Mouse (Mus musculus) intestine, embryonic 15.5 days (tissue): ENCODE measurements around the gene Fgfr1op. TPM values are rescaled to one million over a fixed set of nuclear protein-coding genes. Genes with fewer than 3 reads are reported as not detected.
"Not testable (repeated sequence)": the region's sequence is repeated elsewhere in the genome, so short reads cannot be mapped to it uniquely, and the experiment has no call there.

Experiments used
- ATAC-seq: fragments of 200-750 bp; cut with Nextera tagmentation; 2 replicates; pipeline ENCODE4 v1.8.0; 2017; ENCODE audit warnings: moderate TSS enrichment, moderate library complexity
- H3K27ac ChIP-seq: fragments of 300-500 bp; sonication (generic); 2 replicates; pipeline ENCODE4 v1.5.1; 2015; ENCODE audit warnings: mild to moderate bottlenecking, inconsistent platforms
- H3K27me3 ChIP-seq: fragments of 300-500 bp; sonication (generic); replicated peaks from 2 replicates; pipeline ENCODE4 v1.6.1; 2015; ENCODE audit warnings: inconsistent platforms
- H3K36me3 ChIP-seq: fragments of 300-500 bp; sonication (generic); 2 replicates; pipeline ENCODE4 v1.6.1; 2015; ENCODE audit warnings: inconsistent platforms
- H3K4me1 ChIP-seq: fragments of 300-500 bp; sonication (generic); replicated peaks from 2 replicates; pipeline ENCODE4 v1.6.1; 2015; ENCODE audit warnings: inconsistent platforms
- H3K4me2 ChIP-seq: fragments of 300-500 bp; sonication (generic); replicated peaks from 2 replicates; pipeline ENCODE4 v1.6.1; 2015; ENCODE audit warnings: mild to moderate bottlenecking, inconsistent platforms
- H3K4me3 ChIP-seq: fragments of 300-500 bp; sonication (generic); replicated peaks from 2 replicates; pipeline ENCODE4 v1.5.1; 2015; ENCODE audit warnings: inconsistent platforms
- H3K9ac ChIP-seq: fragments of 300-500 bp; sonication (generic); 2 replicates; pipeline ENCODE4 v1.6.1; 2015; ENCODE audit warnings: inconsistent platforms
- H3K9me3 ChIP-seq: fragments of 300-500 bp; sonication (generic); 2 replicates; pipeline ENCODE4 v1.6.1; 2016; ENCODE audit warnings: inconsistent platforms
- WGBS: fragments of 180-500 bp; shearing (Covaris S2); methylation state at CpG from one replicate; pipeline ENCODE4 v1.1.7; 2015; 5-methylcytosine and 5-hydroxymethylcytosine counted together
- polyA plus RNA-seq: library from polyadenylated mRNA; unstranded; fragments of >200 nt; fragmentation: Nextera tagmentation; extraction: Ambion mirVana; gene quantifications from 2 replicates; pipeline ENCODE4 v1.2.1, GENCODE M21; 2015

Fgfr1op gene
- 30.2 and 31.5 TPM in 2 replicates for polyA plus RNA-seq

DNA sequence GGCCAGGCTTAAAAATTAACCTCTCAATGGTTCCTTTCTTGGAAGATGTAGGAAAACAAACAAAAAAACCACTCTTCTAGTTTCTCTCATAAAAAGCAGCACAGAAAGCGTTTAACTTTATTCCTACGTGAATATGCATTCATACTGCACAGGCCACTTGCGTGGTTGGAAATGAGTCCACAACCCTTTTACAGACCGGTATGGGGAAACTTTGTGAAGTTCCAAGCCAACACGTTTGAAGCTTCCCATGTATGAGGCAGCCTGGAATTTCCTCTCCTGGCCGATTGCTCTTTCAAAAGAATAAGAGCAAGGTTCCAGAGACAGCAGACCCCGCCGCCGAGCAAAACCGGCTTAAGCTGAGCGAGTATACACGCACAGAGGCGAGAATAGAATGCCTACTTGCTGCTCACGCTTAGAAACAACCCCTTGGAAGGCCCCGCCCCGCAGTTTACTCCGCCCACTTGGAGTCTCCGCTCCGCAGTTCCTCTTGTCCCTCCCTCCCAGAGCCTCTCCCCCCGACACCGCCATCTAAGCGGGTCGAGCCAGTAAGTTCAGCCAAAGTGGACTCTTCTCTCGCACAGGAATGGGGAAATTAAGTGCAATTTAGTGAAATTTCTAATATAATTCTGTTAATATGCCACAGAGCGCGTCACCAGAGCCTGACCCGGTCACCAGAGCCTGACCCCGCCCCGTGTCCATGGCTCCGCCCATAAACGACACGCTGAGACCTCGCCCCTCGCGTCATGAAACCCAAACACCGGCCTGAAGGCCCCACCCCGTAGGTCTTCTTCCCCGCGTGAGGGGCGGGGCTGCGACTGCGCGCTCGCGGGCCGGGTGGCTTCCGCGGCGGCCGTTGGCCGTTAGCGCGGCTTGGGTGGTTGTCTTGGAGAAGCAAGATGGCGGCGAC, at the start of gene Fgfr1op:
TSS of gene Fgfr1op (plus strand) at position 801 of the 907 bp plus-strand sequence.
- 1% methylated on average over 17 of the region's 55 CpGs for WGBS
- not testable (repeated sequence) for H3K27ac ChIP-seq

DNA sequence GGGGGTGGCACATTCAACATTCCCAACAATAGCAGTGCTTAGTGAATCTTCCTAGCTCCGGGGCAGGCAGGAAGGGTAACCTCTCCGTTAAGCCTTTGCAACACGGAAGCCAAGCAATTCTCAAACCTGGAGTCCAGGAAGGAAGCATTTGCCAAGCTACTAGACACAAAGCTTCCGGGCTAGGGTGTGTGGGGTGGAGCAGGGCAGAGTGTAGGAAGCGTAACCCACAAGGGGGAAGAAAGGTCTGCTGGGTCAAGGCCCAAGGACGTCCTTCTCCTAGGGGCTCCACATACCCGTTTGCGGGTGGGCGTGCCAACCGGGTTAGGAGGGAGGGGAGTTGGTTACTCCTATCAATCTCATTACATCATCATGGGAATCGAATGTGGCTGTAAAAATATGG, 48.9 kb upstream of the Fgfr1op start:
- not testable (repeated sequence) for H3K9me3 ChIP-seq, H3K27ac ChIP-seq, H3K9ac ChIP-seq, ATAC-seq, H3K27me3 ChIP-seq, H3K36me3 ChIP-seq, H3K4me2 ChIP-seq, H3K4me1 ChIP-seq, H3K4me3 ChIP-seq
- WGBS, result 74% methylated on average over 9 of the region's 11 CpGs

More for the DNA sequence above, at the start of gene Fgfr1op:
- Histone ChIP-seq H3K4me2 (peak within 1 kb of the TSS; percentile 49), H3K9ac (peak within 1 kb of the TSS; percentile 48; the same call in 1 of the 2 replicates), H3K4me3 (peak within 1 kb of the TSS; percentile 52)
- not testable (repeated sequence) for H3K36me3 ChIP-seq, H3K27me3 ChIP-seq, H3K4me1 ChIP-seq, H3K9me3 ChIP-seq
- ATAC-seq, result peak; percentile 97

- not testable (repeated sequence) for H3K27me3 ChIP-seq, H3K36me3 ChIP-seq, H3K9ac ChIP-seq, ATAC-seq, H3K4me3 ChIP-seq, H3K27ac ChIP-seq, H3K4me1 ChIP-seq, H3K9me3 ChIP-seq, H3K4me2 ChIP-seq
- no CpG with 5 or more reads among the region's 6 CpGs for WGBS
Measured at GRCm38 (mm10) chr17:8116928-8117327, 48.4 kb upstream of the Fgfr1op start.

GRCm38 (mm10) chr17:8122974-8123373, 42.3 kb upstream of the Fgfr1op start:
- not testable (repeated sequence) for H3K4me1 ChIP-seq, H3K27me3 ChIP-seq, H3K9ac ChIP-seq, H3K27ac ChIP-seq, ATAC-seq, H3K4me3 ChIP-seq, H3K36me3 ChIP-seq, H3K4me2 ChIP-seq, H3K9me3 ChIP-seq
- no CpG with 5 or more reads among the region's 3 CpGs for WGBS

DNA sequence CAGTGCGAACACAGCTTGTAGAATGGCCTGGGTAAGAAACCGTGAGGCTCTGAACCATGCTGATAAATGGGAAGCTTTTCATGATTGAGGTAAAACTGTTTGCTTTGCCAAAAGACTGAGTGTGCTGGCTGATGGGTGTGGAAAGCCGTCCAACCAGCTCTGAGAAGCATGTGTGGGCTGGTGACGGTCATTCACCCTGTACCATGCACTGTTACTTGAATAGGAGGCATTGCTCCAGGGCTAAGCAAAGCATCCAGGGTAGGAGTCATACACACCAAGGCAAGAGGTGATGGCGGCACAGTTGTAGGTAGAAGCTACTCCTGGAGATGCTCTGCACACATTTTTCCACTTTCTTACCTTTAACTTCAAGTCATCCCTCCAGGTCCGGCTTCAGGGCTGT, 40.7 kb upstream of the Fgfr1op start:
- not testable (repeated sequence) for H3K36me3 ChIP-seq, H3K4me1 ChIP-seq, H3K4me3 ChIP-seq, H3K27ac ChIP-seq, ATAC-seq, H3K4me2 ChIP-seq, H3K27me3 ChIP-seq, H3K9ac ChIP-seq, H3K9me3 ChIP-seq
- 95% methylated on average over 3 of the region's 6 CpGs for WGBS

DNA sequence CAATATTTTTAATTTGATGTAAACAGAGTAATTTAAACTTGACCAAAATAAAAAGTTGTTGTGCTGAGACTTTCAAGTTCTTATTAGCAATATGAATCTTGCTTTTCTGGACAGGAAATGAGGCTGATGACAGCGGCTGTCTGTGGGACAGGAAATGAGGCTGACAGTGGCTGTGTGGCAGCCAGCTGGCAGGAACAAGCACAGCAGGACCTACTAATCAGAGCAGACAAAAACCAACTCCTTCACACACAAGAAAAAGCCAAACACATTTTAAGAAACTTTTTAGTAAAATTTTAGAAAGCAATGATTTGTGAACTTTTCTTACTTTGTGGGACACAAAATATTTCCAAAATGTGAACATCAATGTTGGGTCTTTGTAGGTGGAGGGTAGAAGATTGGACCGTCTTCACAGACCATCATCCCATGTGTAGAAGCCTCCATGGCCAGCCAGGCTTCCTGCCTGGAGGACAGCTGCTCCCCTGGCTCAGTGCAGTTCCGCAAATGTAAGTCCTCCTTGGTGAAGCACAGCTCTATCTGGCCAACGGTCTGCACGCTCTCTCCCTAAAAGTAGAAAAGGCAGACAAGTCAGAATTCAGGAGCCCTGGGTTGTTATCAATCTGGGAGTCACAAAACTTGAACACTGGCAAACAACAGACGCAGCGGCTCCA, 36.8 kb upstream of the Fgfr1op start:
- H3K4me1 ChIP-seq, H3K36me3 ChIP-seq, H3K4me3 ChIP-seq, H3K27ac ChIP-seq, H3K9ac ChIP-seq, ATAC-seq, H3K27me3 ChIP-seq, H3K9me3 ChIP-seq, H3K4me2 ChIP-seq: not testable (repeated sequence)
- WGBS, result 83% methylated on average over 1 of the region's 7 CpGs

DNA sequence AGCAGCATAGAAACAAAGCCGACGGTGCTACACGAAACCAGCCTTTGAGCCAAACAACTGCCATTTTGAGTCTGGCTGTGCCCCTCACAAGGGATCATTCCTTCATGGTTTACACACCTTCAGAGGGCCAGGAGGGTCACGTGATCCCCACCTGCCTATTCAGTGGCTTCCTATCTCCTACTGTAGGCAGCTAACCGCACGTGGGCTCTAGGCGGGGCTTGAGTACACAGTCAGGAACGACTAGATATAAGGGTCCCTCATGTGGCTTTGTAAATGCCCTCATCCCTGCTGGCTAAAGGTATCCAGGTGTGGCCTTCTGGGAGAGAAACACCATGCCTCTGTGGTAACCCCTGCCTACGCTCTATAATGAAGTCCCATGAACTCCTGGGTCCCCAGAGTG, 35.7 kb upstream of the Fgfr1op start:
- H3K27me3 ChIP-seq, H3K4me2 ChIP-seq, H3K9me3 ChIP-seq, H3K9ac ChIP-seq, H3K27ac ChIP-seq, H3K4me3 ChIP-seq, H3K36me3 ChIP-seq, H3K4me1 ChIP-seq: not testable (repeated sequence)
- WGBS, result 75% methylated on average over 9 of the region's 9 CpGs
- peak; percentile 69; the same call in 1 of the 2 replicates for ATAC-seq

DNA sequence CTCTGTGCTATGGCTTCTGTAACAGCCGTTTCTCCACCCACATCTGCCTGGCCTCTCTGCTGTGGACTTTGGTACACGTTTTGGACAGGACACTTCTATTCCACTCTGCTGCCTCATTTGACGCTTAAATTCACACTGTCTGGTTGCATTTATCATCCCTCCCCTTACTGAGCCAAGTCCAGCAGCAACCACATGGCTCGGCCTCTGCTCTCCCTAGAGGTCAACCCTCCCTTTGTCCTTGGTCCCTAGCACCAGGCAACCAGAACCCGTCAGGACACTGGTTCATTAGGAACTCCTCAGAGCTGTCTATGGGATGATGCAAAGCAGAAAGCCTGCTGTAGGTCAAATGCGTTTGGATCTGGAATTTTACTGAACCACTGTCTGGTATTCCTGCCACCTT, 34.5 kb upstream of the Fgfr1op start:
- not testable (repeated sequence) for H3K27me3 ChIP-seq, H3K36me3 ChIP-seq, H3K9me3 ChIP-seq, H3K4me3 ChIP-seq, H3K27ac ChIP-seq, H3K4me2 ChIP-seq, H3K9ac ChIP-seq, H3K4me1 ChIP-seq, ATAC-seq
- no CpG with 5 or more reads among the region's 6 CpGs for WGBS

DNA sequence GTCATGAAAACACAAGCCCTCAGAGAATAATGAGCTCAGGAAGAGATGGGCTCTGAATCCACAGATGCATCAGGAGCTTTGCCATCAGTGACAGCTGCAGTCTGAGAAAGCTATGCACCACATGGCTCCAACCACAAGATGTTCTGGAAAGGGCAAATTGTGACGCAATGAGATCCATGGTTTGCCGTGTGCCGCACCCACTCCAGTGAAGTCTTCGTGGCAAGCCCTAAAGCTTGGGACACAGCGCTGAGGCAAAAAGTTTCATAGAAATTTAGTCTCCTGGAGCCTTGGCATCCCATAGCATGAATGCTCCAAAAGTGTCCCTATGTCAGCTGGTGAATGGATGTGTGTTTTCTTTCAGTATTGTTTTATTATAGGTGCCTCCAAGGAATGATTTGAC, 27.2 kb upstream of the Fgfr1op start:
- H3K9me3 ChIP-seq, H3K9ac ChIP-seq, H3K4me1 ChIP-seq, H3K27ac ChIP-seq, ATAC-seq, H3K27me3 ChIP-seq, H3K36me3 ChIP-seq, H3K4me2 ChIP-seq, H3K4me3 ChIP-seq: not testable (repeated sequence)
- WGBS, result 98% methylated on average over 5 of the region's 5 CpGs

- H3K9ac ChIP-seq, H3K4me2 ChIP-seq, H3K4me3 ChIP-seq, H3K27ac ChIP-seq, H3K9me3 ChIP-seq, H3K36me3 ChIP-seq, H3K27me3 ChIP-seq, H3K4me1 ChIP-seq, ATAC-seq: not testable (repeated sequence)
- 92% methylated on average over 3 of the region's 3 CpGs for WGBS
Measured at GRCm38 (mm10) chr17:8140210-8140609, 25.1 kb upstream of the Fgfr1op start.

GRCm38 (mm10) chr17:8143802-8144673, 21.3 kb upstream of the Fgfr1op start:
- ATAC-seq, H3K9me3 ChIP-seq, H3K9ac ChIP-seq, H3K27me3 ChIP-seq, H3K4me3 ChIP-seq, H3K4me2 ChIP-seq, H3K27ac ChIP-seq, H3K36me3 ChIP-seq, H3K4me1 ChIP-seq: not testable (repeated sequence)
- 56% methylated on average over 11 of the region's 14 CpGs for WGBS

DNA sequence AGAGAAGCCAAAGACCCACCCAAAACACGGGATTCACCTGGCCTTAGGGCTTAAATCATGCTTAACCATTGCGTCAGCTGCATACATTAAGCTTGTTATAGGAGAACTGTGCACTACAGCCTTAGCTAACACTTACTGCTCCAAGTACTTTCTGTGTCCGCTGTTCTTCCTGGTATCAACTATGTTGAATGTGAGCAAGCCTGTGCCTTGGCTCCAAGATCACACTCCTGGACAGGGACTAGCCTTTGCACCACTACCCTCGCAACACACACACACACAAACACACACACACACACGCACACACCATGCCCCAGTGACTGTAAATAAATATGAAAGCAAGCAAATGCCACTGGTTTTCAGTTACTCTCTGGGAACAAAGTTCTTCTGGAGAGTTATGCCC, 18.4 kb upstream of the Fgfr1op start:
- Histone ChIP-seq H3K4me2 (peak overlapping the region; percentile 49), H3K9ac (peak overlapping the region; percentile 54; the same call in 1 of the 2 replicates), H3K4me3 (peak overlapping the region; percentile 54)
- not testable (repeated sequence) for H3K27ac ChIP-seq, H3K4me1 ChIP-seq, H3K27me3 ChIP-seq, H3K9me3 ChIP-seq, H3K36me3 ChIP-seq
- 10% methylated on average over 5 of the region's 5 CpGs for WGBS
- ATAC-seq, result peak; percentile 13
